Mouse (Mus musculus) midbrain, embryonic 11.5 days (tissue): ENCODE data around the gene Fam163b. TPM values are rescaled to one million over a fixed set of nuclear protein-coding genes. Genes with fewer than 3 reads are reported as not detected.

Experiments used
- ATAC-seq: fragments of 200-750 bp; cut with Nextera tagmentation; 2 replicates; pipeline ENCODE4 v1.8.0; 2017; ENCODE audit warnings: moderate TSS enrichment, moderate library complexity; ENCODE audit not compliant: low FRiP score
- DNase-seq: peaks from one replicate; pipeline ENCODE4 v3.0.0; 2015; ENCODE audit warnings: low spot score; ENCODE audit errors: missing footprints
- H3K27ac ChIP-seq: fragments of 300-500 bp; sonication (generic); 2 replicates; pipeline ENCODE4 v1.5.1; 2014; ENCODE audit warnings: low read depth, low read length
- H3K27me3 ChIP-seq: fragments of 300-500 bp; sonication (generic); 2 replicates; pipeline ENCODE4 v1.6.1; 2014; ENCODE audit warnings: mild to moderate bottlenecking, low read length, moderate library complexity, mixed read lengths; ENCODE audit not compliant: control insufficient read depth, insufficient read depth
- H3K36me3 ChIP-seq: fragments of 300-500 bp; sonication (generic); 2 replicates; pipeline ENCODE4 v1.6.1; 2014; ENCODE audit warnings: mild to moderate bottlenecking, low read length, moderate library complexity, mixed read lengths; ENCODE audit not compliant: control insufficient read depth, insufficient read depth
- H3K4me1 ChIP-seq: fragments of 300-500 bp; sonication (generic); 2 replicates; pipeline ENCODE4 v1.6.1; 2014; ENCODE audit warnings: low read length; ENCODE audit not compliant: control insufficient read depth, insufficient read depth
- H3K4me2 ChIP-seq: fragments of 300-500 bp; sonication (generic); 2 replicates; pipeline ENCODE4 v1.6.1; 2014; ENCODE audit warnings: mild to moderate bottlenecking, moderate library complexity
- H3K4me3 ChIP-seq: fragments of 300-500 bp; sonication (generic); 2 replicates; pipeline ENCODE4 v1.5.1; 2014; ENCODE audit warnings: low read depth, low read length
- H3K9ac ChIP-seq: fragments of 300-500 bp; sonication (generic); 2 replicates; pipeline ENCODE4 v1.6.1; 2014; ENCODE audit warnings: low read length
- H3K9me3 ChIP-seq: fragments of 300-500 bp; sonication (generic); 2 replicates; pipeline ENCODE4 v1.6.1; 2016; ENCODE audit warnings: low read length; ENCODE audit not compliant: control insufficient read depth
- WGBS: fragments of 180-500 bp; shearing (Covaris S2); extraction: QIAGEN DNeasy Blood & Tissue Kit; methylation state at CpG from one replicate; pipeline ENCODE4 v1.1.7; 2014; 5-methylcytosine and 5-hydroxymethylcytosine counted together
- polyA plus RNA-seq: library from polyadenylated mRNA; unstranded; fragments of >200 nt; fragmentation: Nextera tagmentation; extraction: Ambion mirVana; gene quantifications from 2 replicates; pipeline ENCODE4 v1.2.1, GENCODE M21; 2014

Fam163b gene
- polyA plus RNA-seq, 1 experiment from 2014 or later = 0.15 TPM

DNA sequence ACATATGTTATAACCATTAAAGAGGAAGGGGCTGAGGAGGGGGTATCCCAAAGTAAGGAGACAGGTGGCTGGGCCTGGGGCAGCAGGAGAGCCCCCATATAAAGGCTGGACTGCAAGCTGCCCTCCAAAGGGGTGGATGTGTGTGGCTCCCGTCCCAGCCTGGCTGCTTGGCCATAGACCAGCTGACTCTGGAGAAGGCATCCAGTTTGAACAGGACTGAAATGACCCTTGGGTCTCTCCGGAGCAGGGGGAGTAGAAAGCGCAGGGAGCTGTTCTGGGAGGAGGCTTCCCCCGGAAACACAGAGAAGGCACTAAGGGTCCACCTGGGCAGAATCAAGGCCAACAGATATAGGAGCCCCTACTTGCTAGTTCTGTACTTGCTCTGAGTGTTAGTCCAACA lies 67.5 kb downstream of the Fam163b start:
- WGBS = 86% methylated on average over 4 of the region's 4 CpGs
- DNase-seq = no peak
- Histone ChIP-seq H3K36me3 (no peaks in the 10 kb centered on the region), H3K27me3 (no peaks in the 10 kb centered on the region), H3K4me1 (peaks cover 11% of the 10 kb centered on the region), H3K4me2 (no peak overlapping the region), H3K4me3 (no peak overlapping the region), H3K9me3 (no peaks in the 10 kb centered on the region), H3K27ac (no peak overlapping the region), H3K9ac (no peak overlapping the region)
- no peak for ATAC-seq

DNA sequence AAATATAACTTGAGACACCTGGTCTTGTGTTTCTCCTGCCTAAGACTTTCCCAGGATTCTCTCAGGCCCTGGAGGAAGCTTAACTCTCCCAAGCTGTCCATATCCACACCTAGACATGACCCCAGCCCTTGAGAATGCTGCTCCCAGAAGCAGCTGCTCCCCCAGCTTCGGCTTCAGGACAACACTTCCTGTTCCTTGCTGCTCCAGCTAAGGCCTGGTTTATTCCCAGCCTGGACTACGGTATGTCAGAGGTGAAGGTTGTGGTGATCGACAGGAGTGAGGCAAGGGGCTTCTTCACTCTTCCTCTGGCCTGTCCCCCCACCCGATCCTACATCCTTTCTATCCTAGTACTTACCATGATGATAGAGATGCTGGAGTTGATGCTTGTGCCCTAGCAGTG lies 68.9 kb downstream of the Fam163b start:
- ATAC-seq = no peak
- Histone ChIP-seq H3K9me3 (no peaks in the 10 kb centered on the region), H3K9ac (no peak overlapping the region), H3K4me1 (no peaks in the 10 kb centered on the region), H3K4me2 (no peak overlapping the region), H3K27ac (no peak overlapping the region), H3K36me3 (no peaks in the 10 kb centered on the region), H3K27me3 (no peaks in the 10 kb centered on the region), H3K4me3 (no peak overlapping the region)
- no peak for DNase-seq
- 69% methylated on average over 4 of the region's 4 CpGs for WGBS

DNA sequence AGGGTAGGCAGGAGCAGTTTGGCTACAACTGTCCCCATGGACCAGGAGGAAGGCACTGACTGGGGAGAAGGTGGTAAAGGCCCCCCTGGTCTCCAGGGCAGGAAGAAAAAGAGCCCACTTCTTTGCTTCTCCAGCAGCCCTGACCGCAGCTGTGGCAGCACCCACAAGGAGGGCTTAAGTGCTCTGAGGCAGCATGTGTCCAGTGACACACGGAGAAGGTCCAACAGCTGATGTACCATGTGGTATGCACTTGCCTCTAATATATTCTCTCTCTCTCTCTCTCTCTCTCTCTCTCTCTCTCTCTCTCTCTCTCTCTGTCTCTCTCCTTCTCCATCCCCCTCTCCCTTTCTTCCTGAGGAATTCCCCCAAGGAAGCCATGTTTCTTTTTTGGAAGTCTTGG lies 70.3 kb downstream of the Fam163b start, which contains the start of gene Mymk:
TSS of gene Mymk (minus strand) at position 202 of the 400 bp plus-strand sequence.
- no peak within 1 kb of the TSS for H3K4me3 ChIP-seq
- WGBS = 82% methylated on average over 2 of the region's 2 CpGs
- no peaks in the 10 kb centered on the region for H3K36me3 ChIP-seq
- no peaks in the 10 kb centered on the region for H3K27me3 ChIP-seq
- H3K9ac ChIP-seq = no peak within 1 kb of the TSS
- DNase-seq (no peak), ATAC-seq (no peak)
- H3K4me2 ChIP-seq = no peak within 1 kb of the TSS
- no peak within 1 kb of the TSS for H3K27ac ChIP-seq
- H3K9me3 ChIP-seq = no peaks in the 10 kb centered on the region
- H3K4me1 ChIP-seq = no peaks in the 10 kb centered on the region

DNA sequence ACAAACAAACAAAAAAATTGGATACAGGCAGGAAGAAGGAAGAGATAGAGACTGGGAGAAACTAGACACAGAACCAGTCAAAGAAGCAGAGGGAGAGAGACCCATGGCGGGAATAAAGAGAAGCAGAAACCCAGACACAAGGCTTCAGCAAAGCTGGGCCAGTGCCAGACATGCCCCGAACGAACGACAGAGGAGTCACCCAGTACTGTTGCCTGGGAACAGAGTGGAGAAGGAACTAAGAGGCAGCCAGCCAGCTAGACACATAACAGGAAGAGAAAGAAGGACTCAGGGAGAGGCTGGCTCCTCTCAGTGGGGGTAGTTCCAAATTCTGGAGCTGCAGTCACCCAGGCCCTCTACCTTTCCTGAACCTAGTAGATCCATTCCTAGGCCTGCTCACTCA lies 71.2 kb downstream of the Fam163b start:
- H3K4me1 ChIP-seq = no peaks in the 10 kb centered on the region
- no peaks in the 10 kb centered on the region for H3K36me3 ChIP-seq
- no peak overlapping the region for H3K9ac ChIP-seq
- DNase-seq = no peak
- H3K27me3 ChIP-seq = no peaks in the 10 kb centered on the region
- no peak overlapping the region for H3K27ac ChIP-seq
- no peak overlapping the region for H3K4me2 ChIP-seq
- no peak overlapping the region for H3K4me3 ChIP-seq
- WGBS = 71% methylated on average over 4 of the region's 4 CpGs
- no peak for ATAC-seq
- no peaks in the 10 kb centered on the region for H3K9me3 ChIP-seq

DNA sequence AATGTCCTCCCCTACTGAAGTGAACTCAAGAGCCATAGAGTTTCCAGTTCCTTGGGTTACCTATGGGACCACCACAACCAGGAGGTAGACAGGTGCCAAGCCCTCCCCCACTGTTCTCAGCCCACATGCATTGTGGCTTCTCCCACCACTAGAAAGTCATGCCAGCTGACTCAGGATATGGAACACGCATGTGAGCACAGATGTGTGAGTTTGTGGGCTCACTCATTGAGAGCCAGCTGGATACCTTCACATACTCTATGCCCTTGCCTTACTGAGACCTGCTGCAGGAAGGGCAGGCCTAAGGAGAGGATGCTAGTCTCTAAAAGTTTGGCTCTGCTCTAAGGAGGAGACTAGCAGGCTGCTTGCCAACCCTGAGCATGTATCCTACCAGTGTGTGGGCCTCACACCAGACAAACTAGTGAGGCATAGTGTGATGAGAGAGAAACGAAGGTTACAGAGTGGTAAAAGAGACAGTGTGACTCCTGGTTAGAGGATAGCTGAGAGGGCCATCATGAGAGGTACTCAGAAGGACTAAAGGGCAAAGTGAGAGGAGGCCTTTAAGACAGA lies 72.0 kb downstream of the Fam163b start:
- Histone ChIP-seq H3K4me3 (no peak overlapping the region), H3K27ac (no peak overlapping the region), H3K4me1 (no peaks in the 10 kb centered on the region), H3K9me3 (no peaks in the 10 kb centered on the region), H3K27me3 (no peaks in the 10 kb centered on the region), H3K9ac (no peak overlapping the region), H3K4me2 (no peak overlapping the region), H3K36me3 (no peaks in the 10 kb centered on the region)
- DNase-seq = no peak
- no peak for ATAC-seq
- WGBS = 87% methylated on average over 2 of the region's 2 CpGs

DNA sequence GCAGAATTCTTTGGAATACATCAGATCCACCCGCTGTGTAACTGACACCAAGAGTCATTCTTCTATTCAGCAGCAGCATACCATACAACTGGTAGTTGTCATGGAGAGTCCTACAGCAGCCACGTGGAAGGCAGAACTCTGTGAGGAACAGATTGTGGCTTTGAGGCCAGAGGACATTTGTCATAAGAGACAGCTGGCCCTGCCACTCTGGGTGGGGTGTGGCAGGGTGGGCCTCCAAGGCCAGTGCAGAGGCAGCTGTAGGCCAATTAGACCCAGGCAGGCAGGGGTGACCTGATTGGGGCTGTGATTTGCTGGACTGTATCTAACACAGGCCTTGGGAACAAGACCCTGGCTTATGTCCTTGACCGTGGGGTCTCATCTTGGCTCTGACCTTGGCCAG lies 72.6 kb downstream of the Fam163b start:
- ATAC-seq (no peak), DNase-seq (no peak)
- no peaks in the 10 kb centered on the region for H3K27me3 ChIP-seq
- no peak overlapping the region for H3K4me2 ChIP-seq
- H3K9me3 ChIP-seq = no peaks in the 10 kb centered on the region
- no peak overlapping the region for H3K4me3 ChIP-seq
- 60% methylated on average over 3 of the region's 3 CpGs for whole genome bisulfite sequencing
- no peaks in the 10 kb centered on the region for H3K36me3 ChIP-seq
- H3K9ac ChIP-seq = no peak overlapping the region
- no peak overlapping the region for H3K27ac ChIP-seq
- H3K4me1 ChIP-seq = no peaks in the 10 kb centered on the region

DNA sequence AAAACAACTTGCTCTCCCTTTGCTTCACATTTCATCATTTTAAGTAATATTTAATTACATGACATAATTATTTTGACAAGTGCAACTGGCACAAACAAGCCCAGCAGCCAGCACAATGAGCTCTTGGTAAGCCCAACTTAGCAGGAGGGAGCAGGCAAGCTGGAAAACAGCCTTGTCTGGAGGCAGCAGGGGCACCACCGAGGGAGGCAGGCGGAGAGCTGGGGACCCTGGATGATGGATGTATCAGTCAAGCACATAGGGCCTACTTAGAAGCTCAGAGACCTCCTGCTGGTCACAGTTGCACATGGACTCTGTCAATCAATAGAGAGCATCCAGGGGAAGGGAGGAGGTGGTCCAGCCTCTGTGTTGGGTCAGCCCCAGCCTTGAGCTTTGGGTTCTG lies 74.3 kb downstream of the Fam163b start:
- H3K9me3 ChIP-seq = no peaks in the 10 kb centered on the region
- H3K27me3 ChIP-seq = no peaks in the 10 kb centered on the region
- no peak overlapping the region for H3K4me2 ChIP-seq
- H3K27ac ChIP-seq = no peak overlapping the region
- no peaks in the 10 kb centered on the region for H3K4me1 ChIP-seq
- no peak overlapping the region for H3K4me3 ChIP-seq
- ATAC-seq = no peak
- no peaks in the 10 kb centered on the region for H3K36me3 ChIP-seq
- WGBS = 62% methylated on average over 2 of the region's 2 CpGs
- DNase-seq = no peak
- H3K9ac ChIP-seq = no peak overlapping the region

DNA sequence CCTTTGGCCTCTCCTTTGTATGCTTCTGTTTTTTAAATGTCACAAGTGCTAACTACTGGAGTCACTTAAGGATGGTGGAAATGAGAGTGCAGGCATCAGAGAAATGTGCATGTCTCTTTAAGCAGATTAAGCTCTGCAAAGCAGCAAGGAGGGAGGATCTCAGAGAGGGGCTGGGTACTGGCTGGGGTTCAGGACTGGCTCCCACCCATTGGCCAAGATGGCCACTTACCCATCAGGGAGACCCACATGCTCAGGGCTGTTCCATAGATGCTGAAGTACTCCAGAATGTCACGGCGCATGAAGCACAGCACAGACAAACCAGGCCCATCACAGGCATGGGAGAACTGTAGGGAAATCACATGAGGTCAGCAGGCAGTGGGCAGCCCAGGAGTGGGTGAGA lies 75.2 kb downstream of the Fam163b start:
- ATAC-seq = no peak
- no peaks in the 10 kb centered on the region for H3K27me3 ChIP-seq
- no peak for DNase-seq
- WGBS = 63% methylated on average over 2 of the region's 2 CpGs
- H3K36me3 ChIP-seq = no peaks in the 10 kb centered on the region
- no peak overlapping the region for H3K9ac ChIP-seq
- no peak overlapping the region for H3K4me2 ChIP-seq
- H3K27ac ChIP-seq = no peak overlapping the region
- no peaks in the 10 kb centered on the region for H3K4me1 ChIP-seq
- H3K4me3 ChIP-seq = no peak overlapping the region
- no peaks in the 10 kb centered on the region for H3K9me3 ChIP-seq
